6 mouse cellular contexts compared by ENCODE assay signal in the genomic region with DNA sequence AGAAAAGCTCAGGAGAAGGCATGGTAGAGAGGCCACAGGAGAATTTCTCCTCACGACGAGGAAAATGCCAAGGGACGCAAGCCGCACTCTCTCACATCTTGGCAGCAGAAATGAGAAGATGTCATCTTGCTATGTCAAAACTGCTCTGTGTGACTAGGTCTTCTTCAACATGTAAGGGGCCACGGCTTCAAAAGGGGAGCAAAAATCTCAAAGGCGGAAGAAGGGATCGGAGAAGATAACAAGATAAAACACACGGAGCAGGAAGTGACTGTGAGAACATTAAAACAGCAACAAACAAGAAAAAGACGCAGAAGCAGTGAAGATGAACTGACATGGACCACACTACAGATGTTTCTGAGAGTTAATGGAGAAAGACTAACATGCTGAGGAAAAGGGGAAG.
"Had no signal": no experiment of that assay in that cellular context is flagged by ENCODE, and none has a peak within 500 bp of the region (broad histone marks: within the 10 kb centered on the region; RNA-seq: fewer than 3 reads in every experiment).

No protein-coding gene starts in this region.

- DNase-seq: kidney, adult 18-20 months; kidney, postnatal 10 days; kidney, postnatal 4 days; lung, embryonic 14.5 days; lung, postnatal 10 days; right cerebral cortex, postnatal 14 days had no signal
